Mouse (Mus musculus): ENCODE measurements around the gene Strn. TPM values are rescaled to one million over a fixed set of nuclear protein-coding genes. Genes with fewer than 3 reads are reported as not detected.
"Not testable (repeated sequence)": the region's sequence is repeated elsewhere in the genome, so short reads cannot be mapped to it uniquely, and the experiment has no call there.

The Strn gene
- polyA plus RNA-seq, 1 experiment from 2014 or later: 6.3 TPM

DNA sequence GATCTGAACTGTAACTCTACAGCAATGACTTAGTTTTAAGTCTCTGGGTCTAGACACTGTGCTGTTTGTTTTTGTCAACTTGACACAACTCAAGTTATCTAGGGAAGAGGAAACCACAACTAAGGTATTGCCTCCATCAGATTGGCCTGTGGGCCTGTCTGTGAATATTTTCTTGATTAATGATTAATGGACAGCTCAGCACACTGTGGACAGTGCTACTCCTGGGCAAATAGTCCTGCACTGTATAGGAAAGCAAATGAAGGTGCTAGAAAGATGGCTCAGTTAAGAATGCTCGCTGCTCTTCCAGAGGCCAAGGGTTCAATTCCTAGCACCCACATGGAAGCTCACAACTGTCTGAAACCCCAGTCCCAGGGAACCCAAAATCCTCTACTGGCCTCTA, 38.0 kb downstream of the Strn start:
- H3K4me3 ChIP-seq (ENCODE audit: low read depth, low read length): no peak overlapping the region
- H3K4me2 ChIP-seq (ENCODE audit: low read depth, severe bottlenecking): no peak overlapping the region
- ATAC-seq (ENCODE audit: insufficient number of reproducible peaks, low FRiP score, low TSS enrichment, low read depth): no peak
- DNase-seq (ENCODE audit: low spot score): no peak
- H3K9ac ChIP-seq (ENCODE audit: low read length): no peak overlapping the region
- WGBS: 93% methylated on average over 1 of the region's 1 CpGs
- H3K9me3 ChIP-seq (ENCODE audit: control insufficient read depth, low read length): no peaks in the 10 kb centered on the region
- H3K27me3 ChIP-seq (ENCODE audit: control insufficient read depth, insufficient read depth, low read length): no peaks in the 10 kb centered on the region
- H3K27ac ChIP-seq (replicated peaks; ENCODE audit: low read depth, low read length): no peak overlapping the region
- peaks cover 2% of the 10 kb centered on the region; the same call in 1 of the 2 replicates for H3K36me3 ChIP-seq (ENCODE audit: control insufficient read depth, insufficient read depth, low read length)
- H3K4me1 ChIP-seq (ENCODE audit: control insufficient read depth, insufficient read depth, low read length): no peaks in the 10 kb centered on the region

- Histone ChIP-seq H3K9ac (ENCODE audit: low read length) (no peak overlapping the region), H3K27me3 (ENCODE audit: control insufficient read depth, insufficient read depth, low read length) (no peaks in the 10 kb centered on the region), H3K27ac (replicated peaks; ENCODE audit: low read depth, low read length) (no peak overlapping the region), H3K36me3 (ENCODE audit: control insufficient read depth, insufficient read depth, low read length) (peaks cover 2% of the 10 kb centered on the region; the same call in 1 of the 2 replicates), H3K4me1 (ENCODE audit: control insufficient read depth, insufficient read depth, low read length) (no peaks in the 10 kb centered on the region), H3K4me3 (ENCODE audit: low read depth, low read length) (no peak overlapping the region), H3K9me3 (ENCODE audit: control insufficient read depth, low read length) (no peaks in the 10 kb centered on the region), H3K4me2 (ENCODE audit: low read depth, severe bottlenecking) (no peak overlapping the region)
- 88% methylated on average over 4 of the region's 4 CpGs for whole genome bisulfite sequencing
- DNase-seq (ENCODE audit: low spot score) (no peak), ATAC-seq (ENCODE audit: insufficient number of reproducible peaks, low FRiP score, low TSS enrichment, low read depth) (no peak)
Observed at GRCm38 (mm10) chr17:78697462-78697861, 39.5 kb downstream of the Strn start.

- no peak overlapping the region for H3K4me3 ChIP-seq (ENCODE audit: low read depth, low read length)
- DNase-seq (ENCODE audit: low spot score) (no peak), ATAC-seq (ENCODE audit: insufficient number of reproducible peaks, low FRiP score, low TSS enrichment, low read depth) (no peak)
- H3K4me2 ChIP-seq (ENCODE audit: low read depth, severe bottlenecking): no peak overlapping the region
- H3K4me1 ChIP-seq (ENCODE audit: control insufficient read depth, insufficient read depth, low read length): no peaks in the 10 kb centered on the region
- H3K27ac ChIP-seq (replicated peaks; ENCODE audit: low read depth, low read length): no peak overlapping the region
- 80% methylated on average over 5 of the region's 5 CpGs for WGBS
- H3K27me3 ChIP-seq (ENCODE audit: control insufficient read depth, insufficient read depth, low read length): no peaks in the 10 kb centered on the region
- H3K36me3 ChIP-seq (ENCODE audit: control insufficient read depth, insufficient read depth, low read length): peaks cover 2% of the 10 kb centered on the region; the same call in 1 of the 2 replicates
- H3K9me3 ChIP-seq (ENCODE audit: control insufficient read depth, low read length): no peaks in the 10 kb centered on the region
- H3K9ac ChIP-seq (ENCODE audit: low read length): no peak overlapping the region
Observed at GRCm38 (mm10) chr17:78696922-78697321, 40.1 kb downstream of the Strn start.

DNA sequence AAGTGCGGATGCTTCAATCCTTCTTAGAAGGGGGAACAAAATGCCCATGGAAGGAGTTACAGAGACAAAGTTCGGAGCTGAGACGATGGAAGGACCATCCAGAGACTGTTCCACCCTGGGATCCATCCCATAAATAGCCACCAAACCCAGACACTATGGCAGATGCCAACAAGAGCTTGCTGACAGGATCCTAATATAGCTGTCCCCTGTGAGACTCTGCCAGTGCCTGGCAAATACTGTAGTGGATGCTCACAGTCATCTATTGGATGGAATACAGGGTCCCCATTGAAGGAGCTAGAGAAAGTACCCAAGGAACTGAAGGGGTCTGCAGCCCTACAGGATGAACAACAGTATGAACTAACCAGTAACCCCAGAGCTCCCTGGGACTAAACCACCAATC, 47.8 kb downstream of the Strn start:
- not testable (repeated sequence) for DNase-seq (ENCODE audit: low spot score); H3K27ac ChIP-seq (replicated peaks; ENCODE audit: low read depth, low read length); H3K4me1 ChIP-seq (ENCODE audit: control insufficient read depth, insufficient read depth, low read length); H3K27me3 ChIP-seq (ENCODE audit: control insufficient read depth, insufficient read depth, low read length); ATAC-seq (ENCODE audit: insufficient number of reproducible peaks, low FRiP score, low TSS enrichment, low read depth); H3K4me2 ChIP-seq (ENCODE audit: low read depth, severe bottlenecking); H3K9me3 ChIP-seq (ENCODE audit: control insufficient read depth, low read length); H3K4me3 ChIP-seq (ENCODE audit: low read depth, low read length); H3K9ac ChIP-seq (ENCODE audit: low read length)
- 85% methylated on average over 3 of the region's 3 CpGs for WGBS
- peaks cover 14% of the 10 kb centered on the region; the same call in 1 of the 2 replicates for H3K36me3 ChIP-seq (ENCODE audit: control insufficient read depth, insufficient read depth, low read length)

DNA sequence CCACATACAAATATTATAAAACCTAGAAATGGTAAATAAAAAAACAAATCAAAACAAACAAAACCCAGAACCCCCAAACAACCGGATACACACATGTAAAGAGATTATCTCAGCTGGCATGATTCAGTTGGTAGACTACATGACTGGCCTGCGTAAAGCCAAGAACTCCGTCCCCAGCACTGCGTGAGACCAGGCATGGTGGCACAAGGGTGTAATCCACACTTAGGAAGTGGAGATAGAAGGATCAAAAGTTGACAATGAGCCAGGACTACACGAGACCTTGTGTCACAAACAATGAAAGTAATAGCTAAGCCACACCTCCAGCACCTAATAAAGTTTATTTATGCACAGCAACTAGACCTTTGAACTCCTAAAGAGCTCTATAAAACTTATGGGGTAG, 49.0 kb downstream of the Strn start:
- Histone ChIP-seq H3K4me3 (ENCODE audit: low read depth, low read length) (no peak overlapping the region), H3K9ac (ENCODE audit: low read length) (no peak overlapping the region), H3K27me3 (ENCODE audit: control insufficient read depth, insufficient read depth, low read length) (no peaks in the 10 kb centered on the region), H3K4me2 (ENCODE audit: low read depth, severe bottlenecking) (no peak overlapping the region), H3K27ac (replicated peaks; ENCODE audit: low read depth, low read length) (no peak overlapping the region), H3K9me3 (ENCODE audit: control insufficient read depth, low read length) (peaks cover 2% of the 10 kb centered on the region; the same call in 1 of the 2 replicates), H3K36me3 (ENCODE audit: control insufficient read depth, insufficient read depth, low read length) (peaks cover 14% of the 10 kb centered on the region; the same call in 1 of the 2 replicates), H3K4me1 (ENCODE audit: control insufficient read depth, insufficient read depth, low read length) (no peaks in the 10 kb centered on the region)
- no peak for ATAC-seq (ENCODE audit: insufficient number of reproducible peaks, low FRiP score, low TSS enrichment, low read depth)
- 64% methylated on average over 5 of the region's 5 CpGs for WGBS
- no peak for DNase-seq (ENCODE audit: low spot score)

GRCm38 (mm10) chr17:78685004-78685403, 52.0 kb downstream of the Strn start:
- 79% methylated on average over 5 of the region's 5 CpGs for WGBS
- Histone ChIP-seq H3K9me3 (ENCODE audit: control insufficient read depth, low read length) (no peaks in the 10 kb centered on the region), H3K27ac (replicated peaks; ENCODE audit: low read depth, low read length) (no peak overlapping the region), H3K27me3 (ENCODE audit: control insufficient read depth, insufficient read depth, low read length) (no peaks in the 10 kb centered on the region), H3K4me2 (ENCODE audit: low read depth, severe bottlenecking) (no peak overlapping the region), H3K9ac (ENCODE audit: low read length) (no peak overlapping the region), H3K4me1 (ENCODE audit: control insufficient read depth, insufficient read depth, low read length) (no peaks in the 10 kb centered on the region), H3K36me3 (ENCODE audit: control insufficient read depth, insufficient read depth, low read length) (peaks cover 2% of the 10 kb centered on the region; the same call in 1 of the 2 replicates), H3K4me3 (ENCODE audit: low read depth, low read length) (no peak overlapping the region)
- no peak for DNase-seq (ENCODE audit: low spot score)
- no peak for ATAC-seq (ENCODE audit: insufficient number of reproducible peaks, low FRiP score, low TSS enrichment, low read depth)

DNA sequence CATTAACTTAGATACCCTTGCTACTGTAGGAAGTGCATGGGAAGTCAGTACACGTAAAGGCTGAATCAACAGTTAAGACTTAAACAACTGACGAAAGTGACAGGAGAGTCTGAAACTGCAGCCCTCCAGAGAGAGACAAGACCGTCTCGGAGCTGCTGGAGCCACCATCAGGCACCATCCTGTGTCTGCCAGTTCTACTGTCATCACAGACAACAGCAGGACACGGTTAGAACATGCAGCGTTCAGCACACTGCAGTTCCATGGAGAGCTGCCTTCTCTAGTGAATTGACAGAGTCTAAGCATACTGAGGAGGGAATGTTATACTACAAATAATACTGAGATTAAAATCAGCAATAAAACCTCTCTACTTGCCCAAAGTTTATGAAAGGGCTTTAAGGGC, 54.6 kb downstream of the Strn start:
- Histone ChIP-seq H3K4me3 (ENCODE audit: low read depth, low read length) (no peak overlapping the region), H3K27me3 (ENCODE audit: control insufficient read depth, insufficient read depth, low read length) (no peaks in the 10 kb centered on the region), H3K4me1 (ENCODE audit: control insufficient read depth, insufficient read depth, low read length) (no peaks in the 10 kb centered on the region), H3K4me2 (ENCODE audit: low read depth, severe bottlenecking) (no peak overlapping the region), H3K27ac (replicated peaks; ENCODE audit: low read depth, low read length) (no peak overlapping the region), H3K9me3 (ENCODE audit: control insufficient read depth, low read length) (no peaks in the 10 kb centered on the region), H3K36me3 (ENCODE audit: control insufficient read depth, insufficient read depth, low read length) (peaks cover 2% of the 10 kb centered on the region; the same call in 1 of the 2 replicates), H3K9ac (ENCODE audit: low read length) (no peak overlapping the region)
- 84% methylated on average over 6 of the region's 6 CpGs for WGBS
- ATAC-seq (ENCODE audit: insufficient number of reproducible peaks, low FRiP score, low TSS enrichment, low read depth) (no peak), DNase-seq (ENCODE audit: low spot score) (no peak)

- no peak for ATAC-seq (ENCODE audit: insufficient number of reproducible peaks, low FRiP score, low TSS enrichment, low read depth)
- H3K27ac ChIP-seq (replicated peaks; ENCODE audit: low read depth, low read length): no peak overlapping the region
Observed at GRCm38 (mm10) chr17:78679503-78679902, 57.5 kb downstream of the Strn start.

GRCm38 (mm10) chr17:78676813-78677212, 60.2 kb downstream of the Strn start:
- 82% methylated on average over 11 of the region's 11 CpGs for WGBS
- DNase-seq (ENCODE audit: low spot score): no peak
- no peak for ATAC-seq (ENCODE audit: insufficient number of reproducible peaks, low FRiP score, low TSS enrichment, low read depth)
- H3K4me2 ChIP-seq (ENCODE audit: low read depth, severe bottlenecking): no peak overlapping the region
- H3K4me1 ChIP-seq (ENCODE audit: control insufficient read depth, insufficient read depth, low read length): no peaks in the 10 kb centered on the region
- H3K27me3 ChIP-seq (ENCODE audit: control insufficient read depth, insufficient read depth, low read length): no peaks in the 10 kb centered on the region
- H3K9me3 ChIP-seq (ENCODE audit: control insufficient read depth, low read length): no peaks in the 10 kb centered on the region
- no peak overlapping the region for H3K9ac ChIP-seq (ENCODE audit: low read length)
- no peak overlapping the region for H3K4me3 ChIP-seq (ENCODE audit: low read depth, low read length)
- no peaks in the 10 kb centered on the region for H3K36me3 ChIP-seq (ENCODE audit: control insufficient read depth, insufficient read depth, low read length)
- no peak overlapping the region for H3K27ac ChIP-seq (replicated peaks; ENCODE audit: low read depth, low read length)

More at GRCm38 (mm10) chr17:78679503-78679902, 57.5 kb downstream of the Strn start:
- H3K4me1 ChIP-seq (ENCODE audit: control insufficient read depth, insufficient read depth, low read length): no peaks in the 10 kb centered on the region
- no peaks in the 10 kb centered on the region for H3K36me3 ChIP-seq (ENCODE audit: control insufficient read depth, insufficient read depth, low read length)
- no peaks in the 10 kb centered on the region for H3K9me3 ChIP-seq (ENCODE audit: control insufficient read depth, low read length)
- DNase-seq (ENCODE audit: low spot score): no peak
- H3K27me3 ChIP-seq (ENCODE audit: control insufficient read depth, insufficient read depth, low read length): no peaks in the 10 kb centered on the region
- H3K4me3 ChIP-seq (ENCODE audit: low read depth, low read length): no peak overlapping the region
- no peak overlapping the region for H3K4me2 ChIP-seq (ENCODE audit: low read depth, severe bottlenecking)
- 84% methylated on average over 11 of the region's 11 CpGs for WGBS
- no peak overlapping the region for H3K9ac ChIP-seq (ENCODE audit: low read length)
